Mouse (Mus musculus): Measurements from ENCODE around the gene Kmt2c. TPM values are rescaled to one million over a fixed set of nuclear protein-coding genes. Genes with fewer than 3 reads are reported as not detected.
A peak's percentile ranks its signal among the peaks of the same experiment; 100 is the strongest.

The Kmt2c gene
- polyA plus RNA-seq, 2 experiments: 7.1 TPM

- 42% methylated on average over 5 of the region's 5 CpGs for WGBS (ENCODE audit: insufficient replicate concordance)
- no peak for ATAC-seq (ENCODE audit: insufficient read depth)
Observed at GRCm38 (mm10) chr5:25533298-25533697, 34.7 kb upstream of the Kmt2c start.

DNA sequence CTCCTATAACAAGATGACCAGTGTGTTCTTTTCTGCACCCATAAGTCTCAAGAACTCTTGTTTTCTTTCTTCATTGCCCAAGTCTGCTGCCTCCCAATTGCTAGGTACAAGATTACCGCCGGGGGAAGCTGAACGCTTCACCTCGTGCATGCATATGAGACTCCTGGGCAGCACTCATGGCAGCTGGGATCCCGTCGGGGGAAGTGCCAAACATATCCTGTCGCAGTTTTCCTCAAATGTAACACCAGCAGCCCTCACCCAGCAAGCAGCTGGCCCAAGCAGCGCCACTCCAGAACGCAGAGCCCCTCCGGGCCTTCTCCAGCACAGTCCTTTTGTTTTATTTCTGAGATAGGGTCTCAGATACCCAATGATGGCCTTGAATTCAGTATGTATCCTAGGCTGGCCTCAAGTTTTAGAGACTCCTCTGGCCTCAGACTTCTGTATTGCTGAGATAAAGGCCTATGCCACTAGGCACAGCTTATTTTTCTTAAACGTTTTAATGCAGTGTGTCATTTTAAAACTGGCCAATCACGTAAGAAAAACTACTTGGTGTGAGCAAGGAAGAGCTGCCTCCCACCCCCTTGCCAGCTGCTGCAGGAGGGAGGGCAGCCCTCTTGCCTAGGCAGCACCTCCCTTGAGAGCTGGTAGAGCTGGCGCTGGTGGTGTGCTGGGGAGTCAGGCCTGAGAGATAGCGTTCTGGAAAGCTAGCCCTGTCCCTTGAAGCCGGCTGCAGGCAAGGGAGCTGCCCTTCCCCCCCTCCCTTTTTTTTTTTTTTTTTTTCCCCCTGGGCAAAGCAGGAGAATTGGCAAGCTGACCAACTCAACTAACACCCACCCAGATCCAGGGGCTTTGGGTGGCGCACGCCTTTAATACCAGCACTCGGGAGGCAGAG, 33.9 kb upstream of the Kmt2c start:
- DNase-seq (ENCODE audit: low read depth in 3 of 3, low spot score in 3 of 3) (peak; percentile 24 to 37 (median 30)), ATAC-seq (ENCODE audit: insufficient read depth) (no peak)
- Histone ChIP-seq H3K9ac (replicated peaks) (no peak overlapping the region; the same call in 1 of the 2 replicates), H3K27me3 (ENCODE audit: control insufficient read depth, insufficient read depth, low read length) (no peaks in the 10 kb centered on the region), H3K9me3 (ENCODE audit: control insufficient read depth, low read length) (no peaks in the 10 kb centered on the region), H3K4me3 (ENCODE audit: insufficient read depth in 1 of 2, low read depth in 2 of 2, low read length in 2 of 2) (no peak overlapping the region), H3K27ac (peak overlapping the region; percentile 53), H3K36me3 (replicated peaks; ENCODE audit: control insufficient read depth, insufficient read depth, low read depth) (no peaks in the 10 kb centered on the region), H3K4me1 (replicated peaks; ENCODE audit: control insufficient read depth in 2 of 2, insufficient read depth in 2 of 2, low read length in 1 of 2) (peaks cover 8 to 19% of the 10 kb centered on the region in 2 experiments), H3K4me2 (ENCODE audit: low read depth) (peak overlapping the region; percentile 28)
- TF ChIP-seq EP300 (IDR thresholded peaks at IDR 0.05; ENCODE audit: low read depth): no peak; the same call in 1 of the 2 replicates
- no peak for TF ChIP-seq CTCF (IDR thresholded peaks at IDR 0.05; ENCODE audit: low read depth)
- WGBS (ENCODE audit: insufficient replicate concordance): 45% methylated on average over 17 of the region's 18 CpGs

More at GRCm38 (mm10) chr5:25533298-25533697, 34.7 kb upstream of the Kmt2c start:
- Histone ChIP-seq H3K27ac (no peak overlapping the region), H3K36me3 (replicated peaks; ENCODE audit: control insufficient read depth, insufficient read depth, low read depth) (no peaks in the 10 kb centered on the region), H3K4me2 (ENCODE audit: low read depth) (no peak overlapping the region), H3K27me3 (ENCODE audit: control insufficient read depth, insufficient read depth, low read length) (no peaks in the 10 kb centered on the region), H3K9ac (replicated peaks) (no peak overlapping the region), H3K4me3 (ENCODE audit: insufficient read depth in 1 of 2, low read depth in 2 of 2, low read length in 2 of 2) (no peak overlapping the region), H3K9me3 (ENCODE audit: control insufficient read depth, low read length) (no peaks in the 10 kb centered on the region), H3K4me1 (replicated peaks; ENCODE audit: control insufficient read depth in 2 of 2, insufficient read depth in 2 of 2, low read length in 1 of 2) (peaks cover 8 to 19% of the 10 kb centered on the region in 2 experiments)
- TF ChIP-seq EP300 (IDR thresholded peaks at IDR 0.05; ENCODE audit: low read depth) (no peak), CTCF (IDR thresholded peaks at IDR 0.05; ENCODE audit: low read depth) (no peak)
- DNase-seq (ENCODE audit: low read depth in 3 of 3, low spot score in 3 of 3): no peak

DNA sequence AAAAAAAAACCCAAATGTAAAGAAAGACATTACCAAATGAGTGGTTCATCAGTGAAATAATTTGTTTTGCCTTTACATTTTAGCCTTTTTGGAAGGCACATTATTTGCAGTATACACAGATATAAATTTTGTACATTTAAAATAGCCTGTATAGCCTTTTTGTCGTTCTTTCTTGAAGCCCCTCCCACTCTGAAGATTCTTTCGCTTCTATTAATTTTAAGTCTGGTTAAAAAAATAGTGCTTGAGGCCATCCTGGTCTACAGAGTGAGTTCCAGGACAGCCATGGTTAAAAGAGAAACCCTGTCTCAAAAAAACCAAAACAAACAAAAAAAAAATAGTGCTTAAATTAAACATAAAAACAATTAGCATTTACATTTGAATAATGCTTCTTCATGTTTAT, 32.0 kb upstream of the Kmt2c start:
- DNase-seq (ENCODE audit: low read depth in 3 of 3, low spot score in 3 of 3): peak in 1 of 3 experiments; percentile 23
- Histone ChIP-seq H3K9ac (replicated peaks) (peak overlapping the region; percentile 89), H3K27ac (no peak overlapping the region), H3K9me3 (ENCODE audit: control insufficient read depth, low read length) (no peaks in the 10 kb centered on the region), H3K4me2 (ENCODE audit: low read depth) (peak overlapping the region; percentile 75), H3K36me3 (replicated peaks; ENCODE audit: control insufficient read depth, insufficient read depth, low read depth) (no peaks in the 10 kb centered on the region), H3K4me1 (replicated peaks; ENCODE audit: control insufficient read depth in 2 of 2, insufficient read depth in 2 of 2, low read length in 1 of 2) (peaks cover 12 to 21% of the 10 kb centered on the region in 2 experiments), H3K4me3 (ENCODE audit: insufficient read depth in 1 of 2, low read depth in 2 of 2, low read length in 2 of 2) (peak overlapping the region; percentile 84 to 90; a peak in 3 of 4 replicates), H3K27me3 (ENCODE audit: control insufficient read depth, insufficient read depth, low read length) (no peaks in the 10 kb centered on the region)
- 6% methylated on average over 2 of the region's 2 CpGs for WGBS (ENCODE audit: insufficient replicate concordance)
- no peak for ATAC-seq (ENCODE audit: insufficient read depth)
- TF ChIP-seq CTCF (IDR thresholded peaks at IDR 0.05; ENCODE audit: low read depth) (no peak), EP300 (IDR thresholded peaks at IDR 0.05; ENCODE audit: low read depth) (no peak)

GRCm38 (mm10) chr5:25529529-25530421, 31.2 kb upstream of the Kmt2c start:
- WGBS (ENCODE audit: insufficient replicate concordance): under 1% methylated on average over 80 of the region's 87 CpGs
- Histone ChIP-seq H3K27ac (peak overlapping the region; percentile 89), H3K36me3 (replicated peaks; ENCODE audit: control insufficient read depth, insufficient read depth, low read depth) (no peaks in the 10 kb centered on the region), H3K9me3 (ENCODE audit: control insufficient read depth, low read length) (no peaks in the 10 kb centered on the region), H3K4me3 (ENCODE audit: insufficient read depth in 1 of 2, low read depth in 2 of 2, low read length in 2 of 2) (peak overlapping the region; percentile 84 to 90), H3K27me3 (ENCODE audit: control insufficient read depth, insufficient read depth, low read length) (no peaks in the 10 kb centered on the region), H3K4me1 (replicated peaks; ENCODE audit: control insufficient read depth in 2 of 2, insufficient read depth in 2 of 2, low read length in 1 of 2) (peaks cover 12 to 21% of the 10 kb centered on the region in 2 experiments), H3K4me2 (ENCODE audit: low read depth) (peak overlapping the region; percentile 85), H3K9ac (replicated peaks) (peak overlapping the region; percentile 89)
- TF ChIP-seq EP300 (IDR thresholded peaks at IDR 0.05; ENCODE audit: low read depth) (no peak), CTCF (IDR thresholded peaks at IDR 0.05; ENCODE audit: low read depth) (peak; percentile 46; the same call in 1 of the 2 replicates)
- ATAC-seq (ENCODE audit: insufficient read depth) (peak; percentile 98), DNase-seq (ENCODE audit: low read depth in 3 of 3, low spot score in 3 of 3) (peak; percentile 99)

Measured in liver, embryonic 14.5 days (tissue).